Mouse (Mus musculus) adrenal gland, adult 2 months (tissue): ENCODE measurements around the gene Hoxa13. TPM values are rescaled to one million over a fixed set of nuclear protein-coding genes. Genes with fewer than 3 reads are reported as not detected.

Source experiments
- DNase-seq: peaks from one replicate; pipeline ENCODE4 v3.0.0; 2021
- polyA plus RNA-seq: library from polyadenylated mRNA; depleted of rRNA; stranded (reverse); fragments of >200 nt; gene quantifications from 2 replicates; pipeline ENCODE4 v1.2.3, GENCODE M21; 2012
- total RNA-seq, 2 experiments: library from RNA; stranded (reverse); gene quantifications; 2 replicates each; pipeline ENCODE4 v1.2.3; 2021

The Hoxa13 gene
- total and polyA plus RNA-seq, 3 experiments, result not detected

GRCm38 (mm10) chr6:52270494-52271480 is 10.1 kb upstream of the Hoxa13 start:
- peak; percentile 62 for DNase-seq

- no peak for DNase-seq
These were observed 8.1 kb upstream of the Hoxa13 start for GRCm38 (mm10) chr6:52268756-52269155.

GRCm38 (mm10) chr6:52268341-52268740 is 7.7 kb upstream of the Hoxa13 start:
- DNase-seq, result no peak

- DNase-seq, result no peak
These were observed 7.0 kb upstream of the Hoxa13 start for GRCm38 (mm10) chr6:52267691-52268090.

GRCm38 (mm10) chr6:52267221-52267620 is 6.5 kb upstream of the Hoxa13 start:
- DNase-seq, result no peak

- DNase-seq, result no peak
These were observed 5.9 kb upstream of the Hoxa13 start for GRCm38 (mm10) chr6:52266666-52266985.

- no peak for DNase-seq
These were observed 5.4 kb upstream of the Hoxa13 start for GRCm38 (mm10) chr6:52265913-52266665.

- DNase-seq, result no peak
These were observed 4.7 kb upstream of the Hoxa13 start for GRCm38 (mm10) chr6:52265306-52265912.

GRCm38 (mm10) chr6:52264106-52264790 is 3.6 kb upstream of the Hoxa13 start:
- DNase-seq, result no peak

GRCm38 (mm10) chr6:52263321-52263585 is 2.6 kb upstream of the Hoxa13 start:
- DNase-seq, result no peak

GRCm38 (mm10) chr6:52262463-52263320 is 2.0 kb upstream of the Hoxa13 start:
- no peak for DNase-seq

- DNase-seq, result no peak
These were observed 1.2 kb upstream of the Hoxa13 start for GRCm38 (mm10) chr6:52261751-52262462.

- no peak for DNase-seq
These were observed 844 bp downstream of the Hoxa13 start for GRCm38 (mm10) chr6:52259811-52260261.

GRCm38 (mm10) chr6:52259081-52259790 is 1.4 kb downstream of the Hoxa13 start:
- DNase-seq, result no peak

GRCm38 (mm10) chr6:52256956-52257355 is 3.7 kb downstream of the Hoxa13 start:
- DNase-seq, result peak; percentile 70

GRCm38 (mm10) chr6:52253511-52254500 is 6.9 kb downstream of the Hoxa13 start:
- no peak for DNase-seq

GRCm38 (mm10) chr6:52252775-52253376 is 7.8 kb downstream of the Hoxa13 start:
- DNase-seq, result no peak
